Mouse (Mus musculus): ENCODE measurements at regions not wholly inside any gene's neighbourhood (a gene's known extent, or its start where the extent isn't known, plus 50 kb on each side); places are given as distances from the start of the nearest gene placed in this dataset.

- DNase-seq (ENCODE audit: low spot score in 2 of 2): no peak
Observed at GRCm38 (mm10) chr8:18536059-18536458, 442.0 kb downstream of the Defb40 start.

GRCm38 (mm10) chr8:18528120-18528519 lies 449.9 kb downstream of the Defb40 start:
- DNase-seq (ENCODE audit: low spot score in 2 of 2): no peak

- DNase-seq (ENCODE audit: low spot score in 2 of 2): no peak
Observed at GRCm38 (mm10) chr8:18512409-18512808, 465.6 kb downstream of the Defb40 start.

DNA sequence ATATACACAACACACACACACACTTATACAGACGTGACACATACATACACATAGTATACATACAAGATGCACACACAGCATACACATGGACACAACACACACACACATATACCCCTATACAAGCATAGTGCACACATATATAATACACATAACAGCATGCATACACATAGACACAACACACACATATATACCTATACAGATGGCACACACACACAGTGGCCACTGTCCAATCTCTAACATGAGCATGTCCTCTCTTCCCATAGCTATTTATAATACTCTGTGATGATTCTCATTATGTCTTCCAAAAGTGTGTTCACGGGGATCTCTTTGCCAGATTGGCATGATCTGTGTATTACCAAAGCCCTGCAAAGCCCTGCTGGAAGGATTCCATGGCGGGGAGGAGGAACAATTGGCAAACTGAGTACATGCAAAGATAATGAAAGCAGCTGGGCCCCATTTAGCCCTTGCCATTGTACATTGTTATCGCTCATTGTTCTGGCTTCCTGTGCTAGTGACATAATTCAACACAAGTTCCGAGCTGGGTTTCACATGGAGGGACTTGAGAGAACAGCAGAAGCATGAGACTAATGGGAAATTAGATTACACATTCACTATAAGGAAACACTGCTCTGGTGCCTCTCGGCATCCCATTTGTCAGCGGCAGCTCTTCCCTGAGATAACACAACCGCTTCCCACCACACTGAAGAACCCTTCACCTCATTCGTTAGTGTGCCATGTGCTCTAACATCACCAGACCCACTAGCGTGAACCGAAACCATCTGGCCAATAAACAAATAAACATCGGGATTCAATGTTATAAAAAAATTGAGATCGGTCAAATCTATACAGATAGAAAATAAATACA lies 471.7 kb downstream of the Defb40 start:
- DNase-seq (ENCODE audit: low spot score in 2 of 2): no peak

GRCm38 (mm10) chr8:18490620-18491019 lies 487.4 kb downstream of the Defb40 start:
- DNase-seq (ENCODE audit: low spot score in 2 of 2): no peak

DNA sequence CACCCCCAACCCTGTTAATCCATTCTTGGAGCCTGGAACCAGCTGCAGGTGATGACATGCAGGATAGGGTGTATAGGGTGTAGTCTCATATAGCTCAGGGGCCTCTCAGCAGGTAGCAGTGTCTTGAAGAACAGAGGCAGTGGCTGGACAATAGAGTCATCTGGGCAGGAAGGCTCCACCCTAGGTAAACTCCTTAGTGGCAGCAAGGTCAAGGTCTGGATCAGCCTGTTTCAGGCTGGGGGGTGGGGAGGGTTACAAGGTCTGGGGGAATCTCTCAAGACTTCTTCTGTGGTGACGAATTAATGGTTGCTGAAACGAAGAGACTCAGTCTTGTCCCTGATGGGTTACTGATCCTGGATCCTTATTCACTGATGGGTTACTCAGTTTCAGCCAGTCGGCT lies 498.0 kb downstream of the Defb40 start:
- no peak for DNase-seq (ENCODE audit: low spot score in 2 of 2)

- DNase-seq (ENCODE audit: low spot score in 2 of 2): no peak
Observed at GRCm38 (mm10) chr8:18478166-18478565, 499.9 kb downstream of the Defb40 start.

GRCm38 (mm10) chr8:18467511-18467910 lies 510.5 kb downstream of the Defb40 start:
- no peak for DNase-seq (ENCODE audit: low spot score in 2 of 2)

- no peak for DNase-seq (ENCODE audit: low spot score in 2 of 2)
Observed at GRCm38 (mm10) chr8:18460609-18461008, 517.4 kb downstream of the Defb40 start.

- DNase-seq (ENCODE audit: low spot score in 2 of 2): no peak
Observed at GRCm38 (mm10) chr8:18457470-18457869, 520.6 kb downstream of the Defb40 start.

DNA sequence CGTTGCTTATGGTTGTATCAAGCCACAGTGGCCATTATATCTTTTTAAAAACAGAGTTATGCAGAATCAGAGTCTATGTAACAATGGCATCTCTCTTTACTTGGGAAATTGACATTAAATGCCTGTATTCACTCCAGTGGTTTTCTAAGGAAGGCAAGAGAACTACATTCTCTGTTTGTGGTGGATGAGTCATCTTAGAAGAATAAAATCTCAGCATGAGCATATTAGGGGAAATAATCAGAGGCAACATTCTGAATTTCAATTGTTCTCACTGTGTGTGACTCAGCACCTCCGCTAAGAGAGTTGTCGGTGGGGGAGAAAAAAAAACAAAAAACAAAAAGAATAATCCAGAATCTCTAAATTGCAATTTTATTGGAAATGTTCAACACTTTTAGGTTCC lies 529.0 kb downstream of the Defb40 start:
- no peak for DNase-seq (ENCODE audit: low spot score in 2 of 2)

DNA sequence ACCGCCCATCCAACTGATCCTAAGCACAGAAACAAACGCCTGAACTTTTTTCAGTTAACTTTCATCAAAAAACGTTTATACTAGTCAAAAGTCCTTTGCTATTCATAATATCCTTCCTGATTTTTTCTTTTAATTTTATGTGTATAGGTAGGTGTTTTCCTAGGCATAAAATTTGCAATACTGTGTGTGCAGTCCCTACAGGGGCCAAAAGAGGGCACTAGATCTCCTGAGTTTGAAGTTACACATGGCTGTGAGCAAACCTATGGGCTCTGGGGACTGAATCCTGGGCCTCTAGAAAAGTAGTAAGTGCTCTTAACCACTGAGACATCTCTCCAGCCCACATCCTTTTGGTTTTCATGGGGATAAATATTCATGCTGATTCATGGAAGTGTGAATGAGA lies 535.8 kb downstream of the Defb40 start:
- DNase-seq (ENCODE audit: low spot score in 2 of 2): no peak

- no peak for DNase-seq (ENCODE audit: low spot score in 2 of 2)
Observed at GRCm38 (mm10) chr8:18422846-18423245, 555.2 kb downstream of the Defb40 start.

GRCm38 (mm10) chr8:18412470-18412869 lies 565.6 kb downstream of the Defb40 start:
- DNase-seq (ENCODE audit: low spot score in 2 of 2): no peak

DNA sequence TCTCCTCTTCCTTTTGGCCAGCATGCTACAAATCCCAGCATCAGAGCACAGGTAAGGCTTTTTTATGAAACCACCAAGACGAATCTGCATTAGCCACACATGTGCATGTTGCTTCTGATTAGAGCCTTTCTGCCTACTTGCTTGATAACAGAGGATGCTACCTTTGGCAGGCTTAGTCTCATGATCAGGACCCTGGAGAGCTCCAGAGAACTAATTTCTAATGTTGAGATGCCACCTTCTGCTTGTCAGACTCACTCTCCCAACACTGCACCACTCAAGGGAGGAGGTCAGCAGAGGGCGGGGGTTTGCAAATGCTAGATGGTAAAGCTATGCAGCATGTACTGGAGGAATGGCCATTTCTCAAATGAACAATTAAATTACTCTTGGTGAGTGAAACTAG lies 571.6 kb downstream of the Defb40 start:
- DNase-seq (ENCODE audit: low spot score in 2 of 2): no peak

DNA sequence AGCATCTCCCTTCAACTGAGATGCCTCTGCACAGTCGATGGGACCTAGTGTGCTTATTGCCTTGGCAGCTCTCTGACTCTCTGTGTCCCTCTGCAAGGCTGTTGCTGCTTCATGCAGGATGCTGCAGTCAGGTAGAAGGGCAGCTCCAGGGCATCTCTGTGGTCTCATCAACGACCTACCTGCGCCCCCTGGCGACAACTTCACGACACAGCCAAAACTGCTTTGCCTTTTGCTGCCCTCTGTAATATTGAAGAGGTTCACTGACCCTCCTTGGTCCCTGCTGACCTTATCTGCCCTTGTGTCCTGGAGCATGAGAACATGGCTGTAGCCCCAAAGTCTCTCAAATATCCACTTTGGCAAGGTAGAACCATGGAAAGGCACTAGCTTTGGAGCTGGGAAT lies 589.7 kb downstream of the Defb40 start:
- DNase-seq (ENCODE audit: low spot score in 2 of 2): peak in 1 of 2 experiments; percentile 7

GRCm38 (mm10) chr8:18381615-18382178 lies 596.4 kb downstream of the Defb40 start:
- DNase-seq (ENCODE audit: low spot score in 2 of 2): no peak

DNA sequence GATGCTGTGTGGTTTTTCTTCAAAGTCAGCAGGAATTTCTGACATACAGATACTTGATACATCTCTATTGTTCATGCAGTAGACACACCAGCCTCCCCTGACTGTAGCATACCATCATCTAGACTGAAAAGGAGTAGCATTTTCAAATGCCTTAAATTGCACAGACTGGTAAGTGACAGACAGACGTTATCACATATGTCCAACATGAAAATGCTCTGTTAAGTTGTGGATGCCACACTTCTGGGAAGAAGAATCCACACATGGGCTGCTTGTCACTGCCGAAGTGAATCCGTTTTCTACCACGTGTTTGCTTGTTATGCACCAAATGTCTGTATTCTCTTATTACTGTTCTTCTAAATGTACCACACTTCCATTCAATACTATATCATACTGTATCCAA lies 629.3 kb downstream of the Defb40 start:
- no peak for DNase-seq (ENCODE audit: low spot score in 2 of 2)

- no peak for DNase-seq (ENCODE audit: low spot score in 2 of 2)
Observed at GRCm38 (mm10) chr8:18346248-18346647, 631.8 kb downstream of the Defb40 start.

- DNase-seq (ENCODE audit: low spot score in 2 of 2): peak in 1 of 2 experiments; percentile 9
Observed at GRCm38 (mm10) chr8:18345322-18345721, 632.7 kb downstream of the Defb40 start.

DNA sequence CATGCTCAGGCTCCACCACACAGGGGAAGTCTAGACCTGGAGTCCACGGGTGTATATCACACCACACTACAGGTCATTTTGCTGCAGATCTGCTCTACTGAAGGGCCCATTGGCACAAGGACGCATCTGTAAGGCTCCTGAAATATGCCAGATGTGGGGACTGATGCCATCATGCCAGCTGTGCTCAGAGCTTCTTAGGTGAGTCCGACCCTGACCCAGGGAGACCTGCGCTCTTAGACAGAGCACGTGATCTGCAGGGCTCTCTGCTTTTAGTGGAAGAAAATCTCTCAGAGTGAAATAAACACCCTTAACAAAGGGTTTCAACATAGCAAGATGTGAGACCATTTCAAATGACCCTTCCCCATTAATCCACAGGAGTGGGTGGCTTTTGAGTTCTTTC lies 633.2 kb downstream of the Defb40 start:
- DNase-seq (ENCODE audit: low spot score in 2 of 2): no peak

GRCm38 (mm10) chr8:18335576-18335975 lies 642.5 kb downstream of the Defb40 start:
- DNase-seq (ENCODE audit: low spot score in 2 of 2): no peak

DNA sequence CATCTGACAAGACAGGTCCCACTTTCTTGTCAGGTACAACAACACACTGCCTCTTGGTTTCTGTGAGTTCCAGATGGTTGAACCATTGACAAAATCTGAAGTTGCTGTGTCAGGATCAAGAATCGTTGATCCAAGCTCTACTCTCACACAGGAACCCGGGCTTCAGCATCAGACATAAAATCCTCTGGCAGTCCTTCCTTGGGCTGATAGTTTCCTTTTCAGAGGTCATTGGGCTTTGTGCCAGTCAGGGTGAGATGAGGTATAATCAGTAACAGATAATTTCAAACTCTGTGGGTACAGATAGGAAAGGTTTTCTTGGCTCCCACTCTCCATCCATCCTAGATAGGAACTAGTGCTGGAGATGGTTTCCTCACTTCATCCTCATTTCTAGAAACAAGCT lies 649.5 kb downstream of the Defb40 start:
- DNase-seq (ENCODE audit: low spot score in 2 of 2): no peak
